In genomic region chr15:86182646-86183045, GRCm38 (mm10) we compare ENCODE assay signal across 9 mouse cellular contexts. TPM values are rescaled to one million over a fixed set of nuclear protein-coding genes. Genes with fewer than 3 reads are reported as not detected.
DNase-seq lines count a peak whose midpoint lies in the region; ATAC-seq and TF ChIP-seq lines count a peak whose summit lies in the region.
"Had no signal": no experiment of that assay in that cellular context is flagged by ENCODE, and none has a peak within 500 bp of the region (broad histone marks: within the 10 kb centered on the region; RNA-seq: fewer than 3 reads in every experiment).

No protein-coding gene starts in this region.

- H3K9ac ChIP-seq in stomach, embryonic 15.5 days: no peak overlapping the region

- no peak for ATAC-seq in cerebellum, adult (ENCODE audit: insufficient number of reproducible peaks, low FRiP score, low TSS enrichment)
- ATAC-seq in stomach, embryonic 15.5 days (ENCODE audit: insufficient read depth, low FRiP score, low read depth): no peak

- H3K9me3 ChIP-seq in stomach, embryonic 15.5 days: no peaks in the 10 kb centered on the region
- H3K9me3 ChIP-seq: G1E had no signal

- no peak for TF ChIP-seq POLR2A in cortical plate, adult 2 months (IDR thresholded peaks at IDR 0.05; ENCODE audit: extremely low read depth, insufficient read depth, low read length)

- peak overlapping the region; percentile 33 for H3K4me2 ChIP-seq in stomach, embryonic 15.5 days

- no peak overlapping the region for H3K4me3 ChIP-seq in cortical plate, adult 2 months (ENCODE audit: insufficient read depth, low read length)
- H3K4me3 ChIP-seq in stomach, embryonic 15.5 days (replicated peaks): no peak overlapping the region

- TF ChIP-seq CTCF in cortical plate, adult 2 months (IDR thresholded peaks at IDR 0.05; ENCODE audit: extremely low read depth, insufficient read depth, low read length): no peak

- no peaks in the 10 kb centered on the region for H3K27me3 ChIP-seq in stomach, embryonic 15.5 days (replicated peaks)

- peak overlapping the region; percentile 67 for H3K27ac ChIP-seq in cortical plate, adult 2 months (ENCODE audit: insufficient read depth, low read length)
- H3K27ac ChIP-seq in stomach, embryonic 15.5 days: peak overlapping the region; percentile 40

- no peaks in the 10 kb centered on the region for H3K36me3 ChIP-seq in stomach, embryonic 15.5 days
- H3K36me3 ChIP-seq: G1E had no signal

- peaks cover 12% of the 10 kb centered on the region for H3K4me1 ChIP-seq in cortical plate, adult 2 months (ENCODE audit: control insufficient read depth, insufficient read depth, low read length)
- peaks cover 27% of the 10 kb centered on the region for H3K4me1 ChIP-seq in stomach, embryonic 15.5 days

- 52% methylated on average over 13 of the region's 13 CpGs for WGBS in stomach, embryonic 15.5 days

- peak; percentile 52 for DNase-seq in cerebellum, adult 9-10 months
- peak; percentile 79 for DNase-seq in 416B (ENCODE audit: low read depth)
- DNase-seq in induced T-regulatory cell, adult 2 months (ENCODE audit: low read depth): peak; percentile 69
- peak; percentile 79 for DNase-seq in lung, postnatal 25 days (ENCODE audit: low spot score)
- DNase-seq in frontal cortex, postnatal 14 days (ENCODE audit: low spot score in 2 of 2): no peak

RNA-seq across cellular contexts. Expression of gene Cerk, which starts 3.3 kb away (rescaled TPM):
- 42.8 and 44.7 TPM in 2 replicates for polyA plus RNA-seq in cortical plate, adult 2 months (2012; rRNA removed)
- 11.0 and 12.1 TPM in 2 replicates for polyA plus RNA-seq in stomach, embryonic 15.5 days (2015; fragmentation: Nextera tagmentation; extraction: Ambion mirVana)

RNA-seq across cellular contexts. Expression of gene Tbc1d22a, which starts 31.6 kb away (rescaled TPM):
- 33.5 and 33.9 TPM in 2 replicates for polyA plus RNA-seq in cortical plate, adult 2 months (2012; rRNA removed)
- 10.4 TPM in 2 replicates for polyA plus RNA-seq in stomach, embryonic 15.5 days (2015; fragmentation: Nextera tagmentation; extraction: Ambion mirVana)

Comparison
In these comparisons a context has a peak if more than half of its experiments do, and no peak if none do; other contexts are left out.
1. DNase-seq: peak in cerebellum, adult 9-10 months (single experiment), 416B (single experiment), induced T-regulatory cell, adult 2 months (single experiment) and lung, postnatal 25 days (single experiment); none in frontal cortex, postnatal 14 days (0 of 2).